Mouse (Mus musculus) ES-Bruce4 (cell line): ENCODE data around the gene Tbxa2r.

Source experiments
- CTCF ChIP-seq: IDR thresholded peaks from one replicate; pipeline ENCODE4 v1.8.1; 2011; ENCODE audit warnings: low read depth, low read length
- EP300 ChIP-seq: IDR thresholded peaks from 2 replicates; pipeline ENCODE4 v1.6.1; 2011; ENCODE audit warnings: low read depth, low read length; ENCODE audit not compliant: insufficient read depth

DNA sequence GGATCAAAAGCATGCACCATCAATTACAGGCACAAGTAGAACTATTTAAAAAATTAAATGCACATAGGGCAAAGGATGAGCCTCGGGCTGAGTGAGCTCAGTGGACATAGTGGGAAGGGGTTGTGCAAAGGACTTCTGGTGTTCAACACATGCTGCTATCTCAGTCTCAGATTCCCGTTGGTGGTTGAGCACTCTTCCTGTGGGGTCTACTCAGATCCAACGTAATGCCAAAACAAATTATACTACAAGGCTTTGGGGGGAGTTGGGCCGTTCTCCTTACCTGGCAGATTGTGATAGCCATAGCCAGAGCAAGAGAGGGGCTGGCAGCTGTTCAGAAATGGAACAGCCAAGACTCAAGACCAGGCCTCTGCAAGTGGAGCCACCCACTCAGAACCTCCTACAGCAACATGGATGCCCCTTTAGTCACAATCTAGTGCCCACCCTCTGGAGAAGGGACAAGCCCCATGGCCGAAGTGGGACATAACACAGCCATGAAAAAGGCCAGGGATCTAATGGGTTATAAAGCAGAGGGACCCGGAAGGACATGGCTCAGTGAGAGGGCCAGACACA is 51.4 kb downstream of the Tbxa2r start:
- TF ChIP-seq CTCF (no peak), EP300 (no peak)
